Mouse (Mus musculus) small intestine, adult 2 months (tissue): ENCODE measurements around the gene Tnfrsf17.
"Not testable (repeated sequence)": the region's sequence is repeated elsewhere in the genome, so short reads cannot be mapped to it uniquely, and the experiment has no call there.

ENCODE experiments used
- CTCF ChIP-seq: fragments of 200-500 bp; IDR thresholded peaks from 2 replicates; pipeline ENCODE4 v1.5.1; 2012; ENCODE audit warnings: low read depth, mild to moderate bottlenecking, control low read depth, inconsistent platforms, low read length, moderate library complexity, mixed read lengths; ENCODE audit not compliant: insufficient replicate concordance, insufficient read length; ENCODE audit errors: extremely low read depth
- POLR2A ChIP-seq: fragments of 200-500 bp; IDR thresholded peaks from 2 replicates; pipeline ENCODE4 v1.6.1; 2012; ENCODE audit warnings: low read depth, mild to moderate bottlenecking, control low read depth, inconsistent platforms, low read length, moderate library complexity

DNA sequence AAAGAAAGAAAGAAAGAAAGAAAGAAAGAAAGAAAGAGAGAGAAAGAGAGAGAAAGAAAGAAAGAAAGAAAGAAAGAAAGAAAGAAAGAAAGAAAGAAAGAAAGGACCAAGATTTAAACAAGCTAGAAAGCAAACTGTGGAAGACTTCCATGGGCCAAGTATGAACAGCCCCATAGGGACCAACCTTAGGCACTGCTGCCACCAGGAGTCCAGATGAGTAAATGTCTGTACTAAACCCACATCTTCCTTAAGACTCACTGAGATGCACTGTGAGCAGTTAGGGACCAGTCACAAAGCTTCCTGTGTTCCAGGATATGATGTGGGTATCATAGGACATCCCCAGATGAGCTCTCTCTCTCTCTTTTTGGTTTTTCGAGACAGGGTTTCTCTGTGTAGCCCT is 15.9 kb upstream of the Tnfrsf17 start:
- TF ChIP-seq CTCF, POLR2A: not testable (repeated sequence)
